Mouse (Mus musculus): ENCODE measurements around the gene Hhatl. TPM values are rescaled to one million over a fixed set of nuclear protein-coding genes. Genes with fewer than 3 reads are reported as not detected.
A peak's percentile ranks its signal among the peaks of the same experiment; 100 is the strongest.

Gene Hhatl
- total RNA-seq, 1 experiment from 2014 or later, result not detected

DNA sequence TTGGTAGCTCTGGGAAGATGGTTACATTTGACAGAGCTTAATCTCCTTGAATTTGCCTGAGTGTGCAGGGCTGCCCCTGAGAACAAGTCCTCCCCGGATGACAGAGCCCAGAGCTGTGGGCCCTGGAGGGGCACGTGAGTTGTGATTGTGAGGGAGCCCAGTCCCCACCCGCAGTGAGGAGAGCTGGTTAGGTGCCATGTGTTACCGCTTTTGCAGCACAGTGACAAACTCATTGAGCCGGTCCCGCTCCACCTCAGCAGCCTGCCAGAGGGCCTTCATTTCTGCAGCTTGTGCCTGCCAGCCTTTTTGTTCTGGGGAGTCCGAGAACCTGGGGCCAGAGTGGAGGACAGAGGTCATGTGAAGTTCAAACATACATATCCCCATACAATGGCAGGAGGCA, 15.6 kb upstream of the Hhatl start:
- ATAC-seq (replicated peaks; ENCODE audit: low read depth, poor library complexity, severe bottlenecking), result no peak

DNA sequence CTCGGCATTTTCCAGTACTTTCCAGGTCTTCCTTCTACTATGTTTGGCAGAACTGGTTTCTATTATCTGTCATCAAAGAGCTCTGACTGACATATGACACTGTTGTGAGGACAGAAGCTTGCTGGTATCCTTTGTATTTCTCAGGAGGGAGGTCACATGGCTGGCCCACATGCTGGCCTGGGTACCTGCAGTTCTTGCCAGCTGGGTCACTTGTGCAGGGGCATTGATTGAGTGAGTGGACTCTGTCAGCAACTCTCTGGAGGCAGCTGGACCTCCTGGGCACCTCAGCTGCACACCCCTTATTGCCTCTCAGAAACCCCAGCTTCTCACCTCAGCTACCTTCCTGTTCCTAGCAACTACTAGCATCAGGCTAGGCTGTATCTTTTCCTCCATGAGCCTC, 15.2 kb upstream of the Hhatl start:
- no peak for ATAC-seq (replicated peaks; ENCODE audit: low read depth, poor library complexity, severe bottlenecking)

GRCm38 (mm10) chr9:121802747-121803146, 10.4 kb upstream of the Hhatl start:
- peak; percentile 64 for ATAC-seq (replicated peaks; ENCODE audit: low read depth, poor library complexity, severe bottlenecking)

GRCm38 (mm10) chr9:121798887-121799520, 6.7 kb upstream of the Hhatl start:
- ATAC-seq (replicated peaks; ENCODE audit: low read depth, poor library complexity, severe bottlenecking), result no peak

DNA sequence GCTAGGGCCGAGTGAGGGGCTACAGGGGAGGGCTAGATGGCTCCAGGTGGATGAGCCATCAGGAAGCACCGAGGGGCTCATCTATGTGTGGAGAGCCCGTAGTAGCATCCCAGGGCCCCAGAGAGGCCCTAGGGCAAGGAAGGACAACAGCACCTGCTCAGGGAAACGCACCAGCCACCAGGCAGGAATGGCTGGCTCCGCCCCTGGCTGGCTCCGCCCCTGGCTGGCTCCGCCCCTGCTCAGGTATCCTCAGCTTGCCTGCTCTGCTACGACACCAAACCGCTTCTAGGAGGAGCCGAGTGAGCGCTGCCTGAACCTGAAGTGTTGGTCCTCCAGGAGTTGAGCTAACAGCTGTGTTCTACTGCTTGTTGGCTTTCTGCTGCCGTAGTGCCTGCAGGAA, 5.4 kb upstream of the Hhatl start:
- ATAC-seq (replicated peaks; ENCODE audit: low read depth, poor library complexity, severe bottlenecking), result no peak

GRCm38 (mm10) chr9:121794972-121795539, 2.7 kb upstream of the Hhatl start:
- no peak for ATAC-seq (replicated peaks; ENCODE audit: low read depth, poor library complexity, severe bottlenecking)

- ATAC-seq (replicated peaks; ENCODE audit: low read depth, poor library complexity, severe bottlenecking), result peak; percentile 81
Observed at GRCm38 (mm10) chr9:121791206-121791605, 1.1 kb downstream of the Hhatl start.

- ATAC-seq (replicated peaks; ENCODE audit: low read depth, poor library complexity, severe bottlenecking), result no peak
Observed at GRCm38 (mm10) chr9:121786359-121786758, 5.9 kb downstream of the Hhatl start.

GRCm38 (mm10) chr9:121785261-121785660, 7.0 kb downstream of the Hhatl start:
- ATAC-seq (replicated peaks; ENCODE audit: low read depth, poor library complexity, severe bottlenecking), result no peak

GRCm38 (mm10) chr9:121784801-121785200, 7.5 kb downstream of the Hhatl start:
- no peak for ATAC-seq (replicated peaks; ENCODE audit: low read depth, poor library complexity, severe bottlenecking)

DNA sequence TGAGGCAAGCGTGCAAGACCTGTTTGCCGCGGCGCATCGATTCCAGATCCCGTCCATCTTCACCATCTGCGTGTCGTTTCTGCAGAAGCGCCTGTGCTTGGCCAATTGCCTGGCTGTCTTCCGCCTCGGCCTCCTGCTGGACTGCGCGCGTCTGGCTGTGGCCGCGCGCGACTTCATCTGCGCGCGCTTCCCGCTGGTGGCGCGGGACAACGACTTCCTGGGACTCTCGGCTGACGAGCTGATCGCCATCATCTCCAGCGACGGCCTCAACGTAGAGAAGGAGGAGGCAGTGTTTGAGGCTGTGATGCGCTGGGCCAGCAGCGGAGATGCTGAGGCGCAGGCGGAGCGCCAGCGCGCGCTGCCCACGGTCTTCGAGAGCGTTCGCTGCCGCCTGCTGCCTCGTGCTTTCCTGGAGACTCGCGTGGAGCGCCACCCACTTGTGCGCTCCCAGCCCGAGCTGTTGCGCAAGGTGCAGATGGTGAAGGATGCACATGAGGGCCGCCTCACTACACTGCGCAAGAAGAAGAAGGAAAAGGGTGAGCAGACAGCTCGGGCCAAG, 14.2 kb downstream of the Hhatl start:
- ATAC-seq (replicated peaks; ENCODE audit: low read depth, poor library complexity, severe bottlenecking), result peak; percentile 50; the same call in 1 of the 2 replicates

DNA sequence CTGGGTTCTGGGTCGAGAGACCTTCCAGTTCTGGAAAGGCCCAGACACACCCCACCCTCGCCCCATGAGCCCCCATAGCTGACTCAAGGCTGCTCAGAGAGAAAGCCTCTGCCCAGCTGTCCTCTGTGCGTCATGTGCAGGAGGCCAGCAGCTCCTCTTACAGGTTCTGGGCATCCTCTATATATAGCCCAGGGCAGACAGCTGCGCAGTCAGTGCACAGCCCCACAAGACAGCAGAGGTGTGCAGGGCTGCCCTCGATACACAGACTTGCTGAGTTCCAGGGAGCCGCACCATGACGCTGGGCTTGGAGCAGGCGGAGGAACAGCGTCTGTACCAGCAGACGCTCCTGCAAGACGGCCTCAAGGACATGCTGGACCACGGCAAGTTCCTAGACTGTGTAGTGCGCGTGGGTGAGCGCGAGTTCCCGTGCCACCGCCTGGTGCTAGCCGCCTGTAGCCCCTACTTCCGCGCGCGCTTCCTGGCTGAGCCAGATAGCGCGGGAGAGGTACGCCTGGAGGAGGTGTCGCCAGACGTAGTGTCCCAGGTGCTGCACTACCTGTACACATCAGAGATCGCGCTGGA, 14.7 kb downstream of the Hhatl start, which contains the start of gene Klhl40:
TSS of gene Klhl40 (plus strand) at position 124 of the 582 bp plus-strand sequence.
- peak; percentile 24; the same call in 1 of the 2 replicates for ATAC-seq (replicated peaks; ENCODE audit: low read depth, poor library complexity, severe bottlenecking)

DNA sequence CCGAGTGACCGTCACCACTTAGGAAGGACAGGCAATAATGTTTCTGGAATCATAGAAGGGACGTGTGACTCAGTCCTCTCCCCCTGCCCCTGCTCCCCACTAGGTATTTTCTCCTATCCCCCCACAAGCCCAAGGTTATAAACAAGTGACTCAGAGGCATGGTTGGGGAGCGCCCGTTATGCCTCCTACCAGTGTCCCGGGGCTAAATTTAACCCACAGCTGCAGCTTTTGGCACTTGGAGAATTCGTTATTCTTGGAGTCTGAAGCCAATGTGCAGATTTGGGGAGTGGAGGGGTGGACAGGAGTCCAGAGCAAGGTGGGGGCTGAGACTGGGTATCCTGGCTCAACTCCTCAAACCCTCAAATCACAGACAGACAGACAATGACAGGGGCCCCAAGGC, 15.8 kb downstream of the Hhatl start:
- ATAC-seq (replicated peaks; ENCODE audit: low read depth, poor library complexity, severe bottlenecking), result no peak

DNA sequence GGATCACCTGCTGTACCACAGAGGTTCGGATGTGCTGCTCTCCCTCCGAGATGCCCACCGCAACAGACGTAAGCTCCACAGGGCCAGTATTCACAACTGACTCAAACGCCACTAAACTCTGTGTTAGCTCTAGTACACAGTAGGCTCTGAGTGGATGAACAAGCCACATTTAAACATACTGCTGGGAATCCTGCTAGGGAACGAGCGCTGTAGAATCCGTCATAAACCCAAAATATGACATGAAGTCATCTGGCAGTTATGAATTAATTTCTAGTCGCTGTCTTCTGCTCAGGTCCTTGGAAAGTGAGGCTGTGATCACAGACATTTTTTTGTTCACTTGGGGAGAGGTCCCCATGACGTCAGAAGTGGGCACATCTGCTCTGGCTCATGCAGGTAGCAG, 16.4 kb downstream of the Hhatl start:
- ATAC-seq (replicated peaks; ENCODE audit: low read depth, poor library complexity, severe bottlenecking), result no peak

DNA sequence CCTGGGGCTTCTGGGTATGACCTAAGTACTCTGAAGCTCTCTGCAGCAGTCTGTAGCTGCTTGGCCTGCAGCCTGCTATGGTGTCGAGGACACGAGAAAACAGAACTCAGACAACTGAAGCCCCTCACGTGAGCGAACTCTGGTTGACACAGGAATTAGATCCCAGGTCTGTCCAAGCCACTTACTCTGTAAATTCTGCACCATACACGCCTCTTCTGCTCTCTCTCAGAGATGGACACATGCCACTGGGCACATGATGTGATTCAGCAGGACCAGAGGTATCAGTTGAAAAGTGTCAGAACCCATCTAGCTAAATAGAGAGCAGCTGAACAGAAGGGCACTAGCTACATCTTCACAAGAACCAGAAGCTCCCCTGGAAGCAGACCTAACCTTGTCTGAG, 19.9 kb downstream of the Hhatl start:
- ATAC-seq (replicated peaks; ENCODE audit: low read depth, poor library complexity, severe bottlenecking), result no peak

DNA sequence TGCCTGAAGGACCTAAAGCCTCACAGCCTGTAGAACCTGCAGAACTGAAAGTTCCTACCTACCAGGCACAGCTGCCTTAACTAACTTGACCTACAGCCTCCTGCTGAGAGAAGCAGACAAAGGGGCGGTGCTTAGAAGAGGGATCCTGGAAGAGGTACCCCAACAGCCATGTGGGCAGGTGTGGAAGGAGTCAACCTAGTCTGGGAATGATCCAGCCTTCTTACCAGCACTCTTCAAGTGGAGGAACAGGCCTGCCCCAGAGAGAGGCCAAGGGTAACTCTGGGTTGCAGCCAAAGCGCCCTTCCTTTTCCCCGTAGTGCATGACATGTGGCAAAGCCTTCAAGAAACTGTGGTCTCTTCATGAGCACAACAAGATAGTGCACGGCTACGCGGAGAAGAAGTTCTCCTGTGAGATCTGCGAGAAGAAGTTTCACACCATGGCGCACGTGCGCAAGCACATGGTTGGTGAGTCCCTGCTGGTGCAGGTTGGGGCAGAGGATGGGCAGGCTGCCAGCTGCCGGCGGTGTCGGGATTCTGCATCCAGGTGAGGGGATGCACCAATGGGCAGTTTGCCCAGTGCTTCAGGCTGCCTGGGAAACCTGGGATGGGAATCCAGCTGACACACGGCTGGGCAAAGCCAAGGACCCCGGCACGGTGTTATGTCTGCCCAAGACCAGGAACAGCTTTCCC, 27.0 kb downstream of the Hhatl start:
- ATAC-seq (replicated peaks; ENCODE audit: low read depth, poor library complexity, severe bottlenecking), result peak; percentile 53

- ATAC-seq (replicated peaks; ENCODE audit: low read depth, poor library complexity, severe bottlenecking), result no peak
Observed at GRCm38 (mm10) chr9:121763716-121764115, 28.6 kb downstream of the Hhatl start.

- ATAC-seq (replicated peaks; ENCODE audit: low read depth, poor library complexity, severe bottlenecking), result no peak
Observed at GRCm38 (mm10) chr9:121762761-121763160, 29.5 kb downstream of the Hhatl start.

DNA sequence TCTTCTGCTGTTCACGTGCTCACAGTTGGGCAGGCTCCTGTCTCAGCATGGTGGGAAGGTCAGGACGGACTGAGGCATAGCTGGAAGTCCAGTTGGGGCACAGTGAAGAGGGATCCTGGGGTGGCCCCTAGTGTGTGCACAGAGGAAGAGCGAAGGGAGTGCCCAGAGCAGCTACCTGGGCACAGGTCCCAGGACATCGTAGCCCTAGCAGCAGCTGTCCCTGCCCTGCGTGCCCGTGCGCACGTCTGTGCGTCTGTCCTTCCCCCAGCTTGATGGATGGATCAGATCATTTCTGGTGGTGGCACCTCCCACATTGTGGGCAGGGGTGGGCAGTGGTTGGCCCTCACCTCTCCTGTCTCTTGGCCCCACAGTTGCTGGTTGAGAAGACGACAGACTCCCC, 30.1 kb downstream of the Hhatl start:
- ATAC-seq (replicated peaks; ENCODE audit: low read depth, poor library complexity, severe bottlenecking), result no peak

DNA sequence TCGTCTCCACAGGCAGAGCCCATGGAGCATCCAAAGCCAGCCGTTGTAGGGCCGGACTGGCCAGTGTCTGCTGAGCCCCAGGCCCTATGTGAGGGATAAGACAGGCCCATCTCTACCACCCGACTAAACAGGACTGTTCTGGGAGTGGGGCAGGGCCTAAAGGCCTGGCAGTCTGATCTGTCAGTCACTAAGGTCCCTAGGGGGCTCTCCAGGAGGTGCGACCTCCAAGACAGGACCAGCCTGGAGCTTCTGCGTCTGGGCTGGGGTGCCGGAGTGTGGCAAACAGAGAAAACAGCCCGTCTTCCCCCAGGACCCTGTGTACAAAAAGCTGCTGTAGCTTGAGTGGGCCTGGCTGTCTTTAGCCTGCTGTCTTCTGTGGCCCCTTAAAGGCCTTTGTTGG, 30.5 kb downstream of the Hhatl start:
- ATAC-seq (replicated peaks; ENCODE audit: low read depth, poor library complexity, severe bottlenecking), result no peak
